Mouse (Mus musculus) neural tube, embryonic 14.5 days (tissue): ENCODE results near the gene Cela3a. TPM values are rescaled to one million over a fixed set of nuclear protein-coding genes. Genes with fewer than 3 reads are reported as not detected.
A peak's percentile ranks its signal among the peaks of the same experiment; 100 is the strongest.

Source experiments
- ATAC-seq: fragments of 200-750 bp; cut with Nextera tagmentation; 2 replicates; pipeline ENCODE4 v1.8.0; 2017; ENCODE audit warnings: low read depth, mild to moderate bottlenecking, moderate TSS enrichment, moderate library complexity
- H3K27ac ChIP-seq: fragments of 300-500 bp; sonication (generic); 2 replicates; pipeline ENCODE4 v1.5.1; 2014; ENCODE audit warnings: low read depth, mild to moderate bottlenecking, control low read depth, low read length, moderate library complexity, mixed read lengths
- H3K27me3 ChIP-seq: fragments of 300-500 bp; sonication (generic); 2 replicates; pipeline ENCODE4 v1.6.1; 2014; ENCODE audit warnings: low read length; ENCODE audit not compliant: control insufficient read depth, insufficient read depth
- H3K36me3 ChIP-seq: fragments of 300-500 bp; sonication (generic); 2 replicates; pipeline ENCODE4 v1.6.1; 2014; ENCODE audit warnings: low read length, mixed read lengths; ENCODE audit not compliant: control insufficient read depth, insufficient read depth
- H3K4me1 ChIP-seq: fragments of 300-500 bp; sonication (generic); 2 replicates; pipeline ENCODE4 v1.6.1; 2014; ENCODE audit warnings: low read length; ENCODE audit not compliant: control insufficient read depth, insufficient read depth
- H3K4me2 ChIP-seq: fragments of 300-500 bp; sonication (generic); 2 replicates; pipeline ENCODE4 v1.6.1; 2014; ENCODE audit warnings: mild to moderate bottlenecking, low read depth, low read length, control low read depth
- H3K4me3 ChIP-seq: fragments of 300-500 bp; sonication (generic); 2 replicates; pipeline ENCODE4 v1.5.1; 2014; ENCODE audit warnings: low read depth, low read length, control low read depth, mixed read lengths
- H3K9ac ChIP-seq: fragments of 300-500 bp; sonication (generic); replicated peaks from 2 replicates; pipeline ENCODE4 v1.6.1; 2014; ENCODE audit warnings: low read depth, mild to moderate bottlenecking, control low read depth, low read length, mixed read lengths
- H3K9me3 ChIP-seq: fragments of 300-500 bp; sonication (generic); 2 replicates; pipeline ENCODE4 v1.6.1; 2016; ENCODE audit warnings: low read length; ENCODE audit not compliant: control insufficient read depth
- WGBS: fragments of 180-500 bp; shearing (Covaris S2); extraction: QIAGEN DNeasy Blood & Tissue Kit; methylation state at CpG from one replicate; pipeline ENCODE4 v1.1.7; 2014; 5-methylcytosine and 5-hydroxymethylcytosine counted together
- polyA plus RNA-seq: library from polyadenylated mRNA; unstranded; fragments of >200 nt; fragmentation: Nextera tagmentation; extraction: Ambion mirVana; gene quantifications from 2 replicates; pipeline ENCODE4 v1.2.1, GENCODE M21; 2014

Cela3a gene
- polyA plus RNA-seq, 1 experiment from 2014 or later: not detected

GRCm38 (mm10) chr4:137379085-137379484 lies 30.5 kb downstream of the Cela3a start:
- H3K9ac ChIP-seq: no peak overlapping the region
- 94% methylated on average over 3 of the region's 3 CpGs for WGBS
- no peaks in the 10 kb centered on the region for H3K36me3 ChIP-seq
- H3K4me3 ChIP-seq: no peak overlapping the region
- no peaks in the 10 kb centered on the region for H3K9me3 ChIP-seq
- no peak overlapping the region for H3K4me2 ChIP-seq
- no peak for ATAC-seq
- H3K27me3 ChIP-seq: no peaks in the 10 kb centered on the region
- no peak overlapping the region for H3K27ac ChIP-seq
- H3K4me1 ChIP-seq: 0 out of 2 replicates have a peak, but pooled peaks cover 3% of the 10 kb centered on the region

GRCm38 (mm10) chr4:137377526-137378304 lies 31.9 kb downstream of the Cela3a start:
- Histone ChIP-seq H3K27ac (no peak overlapping the region), H3K9ac (no peak overlapping the region), H3K4me3 (no peak overlapping the region), H3K36me3 (no peaks in the 10 kb centered on the region), H3K27me3 (no peaks in the 10 kb centered on the region), H3K4me1 (0 out of 2 replicates have a peak, but pooled peaks cover 3% of the 10 kb centered on the region), H3K9me3 (no peaks in the 10 kb centered on the region), H3K4me2 (no peak overlapping the region)
- ATAC-seq: no peak
- WGBS: 78% methylated on average over 4 of the region's 4 CpGs

GRCm38 (mm10) chr4:137376778-137377177 lies 32.8 kb downstream of the Cela3a start:
- Histone ChIP-seq H3K9me3 (no peaks in the 10 kb centered on the region), H3K4me2 (no peak overlapping the region), H3K36me3 (no peaks in the 10 kb centered on the region), H3K4me3 (no peak overlapping the region), H3K4me1 (0 out of 2 replicates have a peak, but pooled peaks cover 3% of the 10 kb centered on the region), H3K27me3 (no peaks in the 10 kb centered on the region), H3K9ac (no peak overlapping the region), H3K27ac (no peak overlapping the region)
- no peak for ATAC-seq
- WGBS: 64% methylated on average over 2 of the region's 2 CpGs

- Histone ChIP-seq H3K4me3 (no peak overlapping the region), H3K9me3 (no peaks in the 10 kb centered on the region), H3K9ac (no peak overlapping the region), H3K4me1 (no peaks in the 10 kb centered on the region; the same call in 1 of the 2 replicates), H3K4me2 (no peak overlapping the region), H3K36me3 (no peaks in the 10 kb centered on the region), H3K27me3 (no peaks in the 10 kb centered on the region), H3K27ac (no peak overlapping the region)
- WGBS: 57% methylated on average over 19 of the region's 19 CpGs
- no peak for ATAC-seq
Observed at GRCm38 (mm10) chr4:137375314-137376278, 34.0 kb downstream of the Cela3a start.

- no peak overlapping the region for H3K27ac ChIP-seq
- H3K4me2 ChIP-seq: no peak overlapping the region
- H3K4me1 ChIP-seq: peaks cover 3% of the 10 kb centered on the region; the same call in 1 of the 2 replicates
- H3K36me3 ChIP-seq: no peaks in the 10 kb centered on the region
- no peaks in the 10 kb centered on the region for H3K9me3 ChIP-seq
- no peak for ATAC-seq
- no peak overlapping the region for H3K9ac ChIP-seq
- H3K4me3 ChIP-seq: no peak overlapping the region
- 70% methylated on average over 6 of the region's 6 CpGs for WGBS
- no peaks in the 10 kb centered on the region for H3K27me3 ChIP-seq
Observed at GRCm38 (mm10) chr4:137373711-137374110, 35.9 kb downstream of the Cela3a start.

GRCm38 (mm10) chr4:137371596-137372523 lies 37.7 kb downstream of the Cela3a start:
- Histone ChIP-seq H3K27me3 (no peaks in the 10 kb centered on the region), H3K36me3 (no peaks in the 10 kb centered on the region), H3K9me3 (no peaks in the 10 kb centered on the region), H3K4me3 (no peak overlapping the region), H3K4me2 (no peak overlapping the region), H3K9ac (no peak overlapping the region), H3K4me1 (peaks cover 3% of the 10 kb centered on the region; the same call in 1 of the 2 replicates), H3K27ac (no peak overlapping the region)
- WGBS: 77% methylated on average over 16 of the region's 16 CpGs
- ATAC-seq: no peak

- peak; percentile 17; the same call in 1 of the 2 replicates for ATAC-seq
- Histone ChIP-seq H3K4me3 (peak overlapping the region; percentile 24), H3K9ac (peak overlapping the region; percentile 50), H3K27me3 (no peaks in the 10 kb centered on the region), H3K9me3 (no peaks in the 10 kb centered on the region), H3K4me2 (peak overlapping the region; percentile 61), H3K4me1 (peaks cover 3% of the 10 kb centered on the region; the same call in 1 of the 2 replicates), H3K27ac (no peak overlapping the region), H3K36me3 (no peaks in the 10 kb centered on the region)
- 8% methylated on average over 28 of the region's 29 CpGs for WGBS
Observed at GRCm38 (mm10) chr4:137369954-137370750, 39.4 kb downstream of the Cela3a start.

GRCm38 (mm10) chr4:137368198-137368597 lies 41.4 kb downstream of the Cela3a start:
- Histone ChIP-seq H3K4me3 (no peak overlapping the region), H3K36me3 (no peaks in the 10 kb centered on the region), H3K27me3 (no peaks in the 10 kb centered on the region), H3K4me2 (no peak overlapping the region), H3K27ac (no peak overlapping the region), H3K9ac (no peak overlapping the region), H3K9me3 (no peaks in the 10 kb centered on the region), H3K4me1 (peaks cover 3% of the 10 kb centered on the region; the same call in 1 of the 2 replicates)
- ATAC-seq: no peak
- WGBS: 21% methylated on average over 1 of the region's 1 CpGs
